Mouse (Mus musculus) cortical plate, adult 2 months (tissue): ENCODE measurements around the gene Tbc1d23.

Source experiments
- CTCF ChIP-seq: fragments of 200-500 bp; IDR thresholded peaks from 2 replicates; pipeline ENCODE4 v1.5.1; 2011; ENCODE audit warnings: mild to moderate bottlenecking, control low read depth, low read length; ENCODE audit not compliant: insufficient read depth; ENCODE audit errors: extremely low read depth
- POLR2A ChIP-seq: fragments of 200-500 bp; IDR thresholded peaks from 2 replicates; pipeline ENCODE4 v1.6.1; 2011; ENCODE audit warnings: mild to moderate bottlenecking, low read length, control low read depth; ENCODE audit not compliant: insufficient read depth; ENCODE audit errors: extremely low read depth

GRCm38 (mm10) chr16:57250991-57251390, 19.7 kb upstream of the Tbc1d23 start:
- no peak for TF ChIP-seq CTCF
- no peak for TF ChIP-seq POLR2A
